17 mouse cellular contexts compared by ENCODE assay signal in genomic region chr4:82709666-82710065, GRCm38 (mm10). TPM values are rescaled to one million over a fixed set of nuclear protein-coding genes. Genes with fewer than 3 reads are reported as not detected.
DNase-seq lines count a peak whose midpoint lies in the region; ATAC-seq lines count a peak whose summit lies in the region.
"Had no signal": no experiment of that assay in that cellular context is flagged by ENCODE, and none has a peak within 500 bp of the region (broad histone marks: within the 10 kb centered on the region; RNA-seq: fewer than 3 reads in every experiment).

No protein-coding gene starts in this region.

- H3K9ac ChIP-seq in heart, embryonic 12.5 days, result no peak overlapping the region
- no peak overlapping the region for H3K9ac ChIP-seq in heart, embryonic 11.5 days (ENCODE audit: low read depth, low read length)
- no peak overlapping the region for H3K9ac ChIP-seq in limb, embryonic 15.5 days
- H3K9ac ChIP-seq: embryonic facial prominence, embryonic 13.5 days; hindbrain, embryonic 13.5 days; intestine, embryonic 15.5 days; liver, embryonic 13.5 days; midbrain, embryonic 15.5 days had no signal

- H3K4me3 ChIP-seq in heart, embryonic 12.5 days, result no peak overlapping the region
- no peak overlapping the region for H3K4me3 ChIP-seq in heart, embryonic 11.5 days (ENCODE audit: low read depth, low read length)
- H3K4me3 ChIP-seq in megakaryocyte, embryonic 14.5 days (replicated peaks), result peak overlapping the region; percentile 7
- H3K4me3 ChIP-seq in limb, embryonic 15.5 days, result no peak overlapping the region
- H3K4me3 ChIP-seq: embryonic facial prominence, embryonic 13.5 days; hindbrain, embryonic 13.5 days; intestine, embryonic 15.5 days; left cerebral cortex, adult 2 months; liver, embryonic 13.5 days; midbrain, embryonic 15.5 days had no signal

- DNase-seq in cerebellum, adult 18-20 months, result no peak
- no peak for DNase-seq in neural tube, embryonic 10.5 days (ENCODE audit: extremely low spot score, low spot score)
- DNase-seq: cerebellum, adult 11 months; gastrocnemius, postnatal 36 days; liver, embryonic 13.5 days; right cerebral cortex, postnatal 14 days had no signal

- H3K4me2 ChIP-seq in heart, embryonic 12.5 days, result no peak overlapping the region
- no peak overlapping the region for H3K4me2 ChIP-seq in heart, embryonic 11.5 days
- no peak overlapping the region for H3K4me2 ChIP-seq in limb, embryonic 15.5 days
- H3K4me2 ChIP-seq: embryonic facial prominence, embryonic 13.5 days; hindbrain, embryonic 13.5 days; intestine, embryonic 15.5 days; liver, embryonic 13.5 days; midbrain, embryonic 15.5 days had no signal

- H3K27ac ChIP-seq in heart, embryonic 12.5 days (ENCODE audit: poor library complexity, severe bottlenecking), result no peak overlapping the region
- H3K27ac ChIP-seq in heart, embryonic 11.5 days (ENCODE audit: low read depth, low read length), result no peak overlapping the region
- H3K27ac ChIP-seq in limb, embryonic 15.5 days, result 0 out of 2 replicates have a peak overlapping the region, but pooled peaks have one; percentile 7
- H3K27ac ChIP-seq: embryonic facial prominence, embryonic 13.5 days; hindbrain, embryonic 13.5 days; intestine, embryonic 15.5 days; left cerebral cortex, adult 2 months; liver, embryonic 13.5 days; midbrain, embryonic 15.5 days had no signal

- WGBS in heart, embryonic 12.5 days, result 34% methylated on average over 6 of the region's 6 CpGs
- 41% methylated on average over 6 of the region's 6 CpGs for WGBS in heart, embryonic 11.5 days (ENCODE audit: insufficient replicate concordance)
- 77% methylated on average over 6 of the region's 6 CpGs for WGBS in limb, embryonic 15.5 days

- H3K4me1 ChIP-seq in heart, embryonic 12.5 days (replicated peaks), result peaks cover 46% of the 10 kb centered on the region
- peaks cover 22% of the 10 kb centered on the region for H3K4me1 ChIP-seq in heart, embryonic 11.5 days (ENCODE audit: control insufficient read depth, insufficient read depth, low read length)
- H3K4me1 ChIP-seq in megakaryocyte, embryonic 14.5 days, result peaks cover 12% of the 10 kb centered on the region
- peaks cover 13% of the 10 kb centered on the region for H3K4me1 ChIP-seq in limb, embryonic 15.5 days
- H3K4me1 ChIP-seq: intestine, embryonic 15.5 days had no signal

- 0 out of 2 replicates have a peak, but pooled peaks have one; percentile 43 for ATAC-seq in heart, embryonic 12.5 days (ENCODE audit: insufficient number of reproducible peaks, low FRiP score)
- ATAC-seq in heart, embryonic 11.5 days (replicated peaks; ENCODE audit: insufficient number of reproducible peaks, low FRiP score, low TSS enrichment), result no peak
- no peak for ATAC-seq in megakaryocyte, adult 5-6 weeks (ENCODE audit: poor library complexity, severe bottlenecking)
- ATAC-seq in limb, embryonic 15.5 days (ENCODE audit: insufficient number of reproducible peaks, low FRiP score, low TSS enrichment, low read depth), result no peak
- ATAC-seq: intestine, embryonic 15.5 days; midbrain, embryonic 15.5 days had no signal

- H3K27me3 ChIP-seq in heart, embryonic 12.5 days (replicated peaks), result no peaks in the 10 kb centered on the region
- H3K27me3 ChIP-seq in heart, embryonic 11.5 days (ENCODE audit: control insufficient read depth, insufficient read depth, low read length), result no peaks in the 10 kb centered on the region
- peaks cover 2% of the 10 kb centered on the region for H3K27me3 ChIP-seq in megakaryocyte, embryonic 14.5 days (replicated peaks)
- no peaks in the 10 kb centered on the region for H3K27me3 ChIP-seq in limb, embryonic 15.5 days
- H3K27me3 ChIP-seq: hindbrain, embryonic 13.5 days; intestine, embryonic 15.5 days; liver, embryonic 13.5 days; midbrain, embryonic 15.5 days had no signal

- no peaks in the 10 kb centered on the region for H3K36me3 ChIP-seq in heart, embryonic 12.5 days
- no peaks in the 10 kb centered on the region for H3K36me3 ChIP-seq in heart, embryonic 11.5 days (ENCODE audit: control insufficient read depth, insufficient read depth, low read length)
- no peaks in the 10 kb centered on the region for H3K36me3 ChIP-seq in megakaryocyte, embryonic 14.5 days (replicated peaks; ENCODE audit: low read length)
- H3K36me3 ChIP-seq in limb, embryonic 15.5 days, result no peaks in the 10 kb centered on the region
- H3K36me3 ChIP-seq: embryonic facial prominence, embryonic 13.5 days; hindbrain, embryonic 13.5 days; intestine, embryonic 15.5 days; liver, embryonic 13.5 days; midbrain, embryonic 15.5 days had no signal

- H3K9me3 ChIP-seq in heart, embryonic 12.5 days (replicated peaks), result no peaks in the 10 kb centered on the region
- H3K9me3 ChIP-seq in heart, embryonic 11.5 days (replicated peaks; ENCODE audit: control insufficient read depth, low read length), result no peaks in the 10 kb centered on the region
- H3K9me3 ChIP-seq in megakaryocyte, embryonic 14.5 days, result no peaks in the 10 kb centered on the region
- H3K9me3 ChIP-seq in limb, embryonic 15.5 days, result no peaks in the 10 kb centered on the region
- H3K9me3 ChIP-seq: embryonic facial prominence, embryonic 13.5 days; hindbrain, embryonic 13.5 days; intestine, embryonic 15.5 days; liver, embryonic 13.5 days; midbrain, embryonic 15.5 days had no signal

RNA-seq across cellular contexts. Expression of gene Nfib, which starts 4.1 kb away (rescaled TPM):
- polyA plus RNA-seq in heart, embryonic 12.5 days (2016; fragmentation: Nextera tagmentation; extraction: Ambion mirVana), result 57.5 and 69.2 TPM in 2 replicates
- polyA plus RNA-seq in heart, embryonic 11.5 days (2014; fragmentation: Nextera tagmentation; extraction: Ambion mirVana), result 54.6 and 59.0 TPM in 2 replicates
- polyA plus RNA-seq in megakaryocyte, embryonic 14.5 days (2012; ENCODE audit: insufficient read depth, low replicate concordance), result 0.01 TPM in 1 of 2 replicates, not detected in the other
- not detected in 2 replicates for total RNA-seq in megakaryocyte, adult 5-6 weeks (2015)
- 0.04 TPM in 1 of 2 replicates, not detected in the other for total RNA-seq in megakaryocyte, adult 5-6 weeks (2017)
- polyA plus RNA-seq in limb, embryonic 15.5 days (2015; fragmentation: Nextera tagmentation; extraction: Ambion mirVana), result 97.2 and 113 TPM in 2 replicates
- total RNA-seq: common myeloid progenitor, adult 5-6 weeks had no signal

Comparison
In these comparisons a context has a peak if more than half of its experiments do, and no peak if none do; other contexts are left out.
1. RNA of gene Nfib, which starts 4.1 kb away (polyA plus RNA-seq): 97.2 to 113 TPM in limb, embryonic 15.5 days, 54.6 to 59.0 TPM in heart, embryonic 11.5 days and 57.5 to 69.2 TPM in heart, embryonic 12.5 days; 0.01 TPM in megakaryocyte, embryonic 14.5 days; every median in the first group is over 10 times any median in the second.